Mouse (Mus musculus) embryonic stem cell, embryonic (primary cell): ENCODE data around the gene Tmem200a.

Experiments used
- CTCF ChIA-PET, 4 experiments: fragments of 300-600 bp in 2 of 4; fragments of 350-600 bp in 2 of 4; sonication (Branson Sonifier 250); formaldehyde crosslinking; loops; one replicate each; lab custom pipeline; 2022; ENCODE audit warnings: inconsistent platforms in 2 of 4; lab: Charles Lee
- POLR2A ChIA-PET, 4 experiments: fragments of 300-600 bp in 2 of 4; fragments of 350-600 bp in 2 of 4; sonication (Branson Sonifier 250); formaldehyde crosslinking; loops; one replicate each; lab custom pipeline; 2022; ENCODE audit warnings: antibody characterized with exemption in 4 of 4, inconsistent platforms in 1 of 4; lab: Charles Lee

Gene Tmem200a

DNA sequence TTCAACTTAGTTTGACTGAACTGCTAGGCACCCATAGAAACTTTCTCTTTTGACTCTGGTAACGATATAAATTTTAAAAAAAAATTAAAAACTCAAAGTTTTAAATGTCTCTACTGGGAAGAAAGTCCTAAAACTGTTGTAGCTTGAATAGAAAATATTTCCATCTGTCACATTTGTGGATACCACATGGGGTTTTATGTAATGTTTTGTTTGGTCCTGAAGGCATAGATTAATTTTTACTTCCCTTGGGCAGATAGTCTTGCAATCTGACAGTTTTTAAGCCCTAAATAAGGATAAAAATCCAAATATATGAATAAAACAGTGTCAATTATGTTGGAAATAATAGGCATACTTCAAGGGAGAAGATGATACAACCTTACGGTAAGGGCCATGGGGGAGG, 78.0 kb downstream of the Tmem200a start:
- ChIA-PET POLR2A (interaction anchor here in 1 of 4 experiments (0.5 kb wide), 1 partner anchor 12 kb away, joined by 4 read pairs; no protein-coding TSS in a partner anchor), CTCF (no interaction called here)

DNA sequence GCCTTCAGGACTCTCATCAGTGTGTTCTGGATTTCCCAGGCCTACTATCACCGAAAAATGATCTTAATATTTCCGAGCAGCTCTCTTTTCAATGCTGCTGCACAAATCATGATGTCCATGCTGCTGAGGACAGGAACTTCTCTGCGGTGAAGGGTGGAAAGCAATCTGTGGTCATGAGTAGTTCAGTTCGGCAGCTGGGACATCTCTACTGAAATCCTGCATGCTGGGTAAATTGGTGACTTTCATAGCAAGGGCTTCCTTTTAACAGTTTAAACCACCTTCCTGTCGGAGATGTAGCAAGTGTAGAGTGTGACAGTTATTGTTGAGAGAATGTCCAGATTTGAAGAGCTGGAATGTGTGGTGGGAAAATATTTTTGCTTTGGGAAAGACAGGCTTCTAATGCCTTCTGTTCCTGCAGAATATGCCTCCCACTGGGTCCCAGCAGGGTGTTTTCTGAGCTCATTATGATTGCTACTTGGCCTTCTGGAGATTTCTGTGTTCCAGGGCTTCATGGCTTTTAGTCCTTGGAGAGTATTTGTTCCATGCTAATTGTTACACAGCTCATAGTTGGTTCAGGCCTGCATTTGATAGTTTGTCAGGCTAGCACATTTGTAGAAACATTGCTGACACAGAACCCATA, 79.4 kb downstream of the Tmem200a start:
- CTCF ChIA-PET, result no interaction called here
- POLR2A ChIA-PET, result no interaction called here

GRCm38 (mm10) chr10:25984056-25984455, 94.8 kb downstream of the Tmem200a start:
- ChIA-PET POLR2A (no interaction called here), CTCF (interaction anchor here in 1 of 4 experiments (0.6 kb wide), 1 partner anchor 236 kb away, joined by 14 read pairs; no protein-coding TSS in a partner anchor)

DNA sequence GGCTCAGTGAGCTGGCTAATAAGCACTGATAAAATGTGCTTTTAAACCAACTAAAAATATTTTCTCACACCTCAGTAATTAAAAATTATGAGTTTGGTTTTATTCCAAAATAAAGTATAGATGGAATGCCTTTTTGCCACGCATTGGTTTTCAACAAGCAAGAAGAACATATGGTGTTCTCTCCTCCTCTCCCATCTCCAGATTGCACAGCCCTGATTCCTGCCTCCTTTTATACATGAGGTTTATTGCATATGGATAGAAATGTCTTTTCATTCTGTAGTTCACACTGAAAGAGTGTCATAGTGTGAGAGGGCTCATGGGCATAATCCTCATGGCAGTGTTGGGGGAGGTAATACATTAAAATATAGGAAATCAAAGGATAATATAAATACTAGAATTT, 96.2 kb downstream of the Tmem200a start:
- POLR2A ChIA-PET, result no interaction called here

GRCm38 (mm10) chr10:25962863-25963262, 116.0 kb downstream of the Tmem200a start:
- ChIA-PET POLR2A (no interaction called here), CTCF (no interaction called here)

More for the DNA sequence above, 96.2 kb downstream of the Tmem200a start:
- CTCF ChIA-PET, result no interaction called here

- POLR2A ChIA-PET, result no interaction called here
- CTCF ChIA-PET, result interaction anchor here in 1 of 4 experiments (0.6 kb wide), 1 partner anchor 77 kb away, joined by 3 read pairs; no protein-coding TSS in a partner anchor
Measured at GRCm38 (mm10) chr10:25961066-25961465, 117.8 kb downstream of the Tmem200a start.

- CTCF ChIA-PET, result interaction anchor here in 1 of 4 experiments (1.2 kb wide), 1 partner anchor 31 kb away, joined by 3 read pairs; no protein-coding TSS in a partner anchor
Measured at GRCm38 (mm10) chr10:25958762-25959753, 119.8 kb downstream of the Tmem200a start.

GRCm38 (mm10) chr10:25954641-25955228, 124.1 kb downstream of the Tmem200a start:
- ChIA-PET CTCF (interaction anchor here in 1 of 4 experiments (0.6 kb wide), 1 partner anchor 1071 kb away, joined by 3 read pairs; no protein-coding TSS in a partner anchor), POLR2A (no interaction called here)

More at GRCm38 (mm10) chr10:25958762-25959753, 119.8 kb downstream of the Tmem200a start:
- POLR2A ChIA-PET, result interaction anchor here in 2 of 4 experiments (0.8 to 1.4 kb wide), 6 partner anchors 15 to 813 kb away, joined by 3 to 4 read pairs (median 3); no protein-coding TSS in a partner anchor

DNA sequence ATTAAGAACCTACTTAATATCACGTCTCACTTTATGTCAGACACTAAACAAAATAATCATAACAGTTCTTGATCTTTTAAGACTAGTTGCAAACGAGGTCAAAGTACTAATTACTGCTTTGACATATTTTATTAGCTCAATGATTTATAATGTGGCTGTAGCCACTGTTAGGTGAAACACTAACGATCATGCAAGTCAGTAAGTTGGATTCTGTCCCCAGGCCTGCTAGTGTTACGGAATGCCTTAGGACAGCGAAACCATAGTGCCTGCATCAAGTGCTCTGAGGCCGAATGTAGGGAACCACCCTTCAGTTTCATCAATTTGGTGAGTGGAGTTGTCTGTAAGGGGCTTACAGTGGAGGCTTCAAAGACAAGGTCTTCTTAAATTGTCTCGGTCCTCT, 126.0 kb downstream of the Tmem200a start:
- POLR2A ChIA-PET, result no interaction called here
- CTCF ChIA-PET, result no interaction called here

- CTCF ChIA-PET, result no interaction called here
- POLR2A ChIA-PET, result no interaction called here
Measured at GRCm38 (mm10) chr10:25952150-25952549, 126.7 kb downstream of the Tmem200a start.

- CTCF ChIA-PET, result interaction anchor here in 1 of 4 experiments (0.5 kb wide), 1 partner anchor 355 kb away, joined by 4 read pairs; no protein-coding TSS in a partner anchor
- POLR2A ChIA-PET, result no interaction called here
Measured at GRCm38 (mm10) chr10:25945866-25946265, 133.0 kb downstream of the Tmem200a start.

DNA sequence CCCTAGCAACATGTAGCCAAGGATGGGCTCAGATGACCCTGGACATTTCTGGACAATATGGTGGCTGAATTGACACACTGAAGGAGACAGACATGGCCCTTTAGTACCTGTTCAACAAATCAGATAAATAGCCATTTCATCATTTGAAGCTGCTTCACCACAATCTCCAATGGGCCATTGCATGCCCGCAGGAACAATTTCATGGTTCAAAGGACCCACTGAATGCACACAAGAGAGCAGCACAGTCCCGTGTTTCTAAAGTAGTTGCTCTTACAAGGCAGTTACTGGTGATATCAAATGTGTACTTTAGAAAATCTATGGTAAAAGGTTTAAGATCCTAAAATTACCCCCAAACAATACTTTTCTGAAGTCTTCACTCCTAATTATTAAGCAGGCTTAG, 134.2 kb downstream of the Tmem200a start:
- ChIA-PET CTCF (no interaction called here), POLR2A (interaction anchor here in 1 of 4 experiments (0.7 kb wide), 1 partner anchor 21 kb away, joined by 3 read pairs; no protein-coding TSS in a partner anchor)

DNA sequence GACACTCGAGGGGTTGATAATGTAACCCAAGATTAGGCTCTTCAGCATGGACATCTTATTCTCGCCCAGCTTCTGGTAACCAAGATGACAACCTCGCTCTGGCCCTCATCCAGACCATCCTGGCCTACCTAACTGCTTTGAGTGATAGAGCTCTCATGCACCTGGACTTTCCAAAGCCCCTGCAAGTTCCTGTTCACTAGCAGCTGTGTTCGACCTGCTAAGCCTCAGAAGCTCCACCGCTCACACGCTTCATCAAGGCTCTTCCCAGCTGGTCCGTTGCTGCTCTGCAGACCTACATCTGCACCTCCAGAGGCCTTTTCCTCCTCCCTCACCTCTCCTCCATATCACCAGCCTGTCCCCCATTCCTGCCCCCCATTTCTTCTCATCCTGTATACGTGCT, 147.1 kb downstream of the Tmem200a start:
- CTCF ChIA-PET, result no interaction called here
- POLR2A ChIA-PET, result no interaction called here

- ChIA-PET POLR2A (interaction anchor here in 2 of 4 experiments (1.3 to 1.8 kb wide), 2 partner anchors 29 to 30 kb away, joined by 3 to 4 read pairs; no protein-coding TSS in a partner anchor), CTCF (no interaction called here)
Measured at GRCm38 (mm10) chr10:25929401-25930150, 149.3 kb downstream of the Tmem200a start.

DNA sequence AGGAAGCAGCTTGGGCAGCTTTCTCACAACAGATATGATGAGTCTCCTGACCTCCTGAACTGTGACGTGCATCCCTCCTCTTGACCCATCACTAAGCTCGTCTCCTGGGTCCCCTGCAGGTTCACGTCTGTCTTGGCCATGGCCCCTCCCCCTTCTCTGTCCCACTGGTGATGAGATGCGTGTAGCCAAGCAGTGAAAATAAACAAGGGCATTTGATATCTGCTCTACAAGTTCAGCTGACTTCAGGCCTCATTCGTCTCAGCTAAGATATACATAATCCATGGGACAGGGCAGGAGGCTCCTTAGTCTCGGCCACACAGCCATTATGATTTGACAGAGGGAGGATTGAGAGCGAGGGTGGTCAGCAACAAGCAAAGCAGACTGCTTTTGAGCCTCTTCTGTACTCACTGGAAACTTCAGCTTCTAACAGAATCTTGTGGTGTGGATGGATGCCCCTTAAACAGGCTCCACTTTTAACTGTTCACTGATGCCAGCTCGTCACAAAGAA, 149.9 kb downstream of the Tmem200a start:
- CTCF ChIA-PET, result interaction anchor here in 1 of 4 experiments (1.0 kb wide), 1 partner anchor 31 kb away, joined by 3 read pairs; no protein-coding TSS in a partner anchor
- POLR2A ChIA-PET, result interaction anchor here in 2 of 4 experiments (1.3 to 1.8 kb wide), 2 partner anchors 30 to 31 kb away, joined by 3 to 4 read pairs; no protein-coding TSS in a partner anchor

GRCm38 (mm10) chr10:25928448-25928786, 150.4 kb downstream of the Tmem200a start:
- CTCF ChIA-PET, result interaction anchor here in 1 of 4 experiments (1.0 kb wide), 1 partner anchor 31 kb away, joined by 3 read pairs; no protein-coding TSS in a partner anchor
- POLR2A ChIA-PET, result interaction anchor here in 1 of 4 experiments (1.8 kb wide), 1 partner anchor 31 kb away, joined by 4 read pairs; no protein-coding TSS in a partner anchor

GRCm38 (mm10) chr10:25927553-25928447, 151.1 kb downstream of the Tmem200a start:
- CTCF ChIA-PET, result interaction anchor here in 1 of 4 experiments (1.0 kb wide), 1 partner anchor 32 kb away, joined by 3 read pairs; no protein-coding TSS in a partner anchor

More at GRCm38 (mm10) chr10:25927553-25928447, 151.1 kb downstream of the Tmem200a start:
- POLR2A ChIA-PET, result interaction anchor here in 1 of 4 experiments (0.5 to 1.8 kb wide), 2 partner anchors 31 to 406 kb away, joined by 4 to 6 read pairs; no protein-coding TSS in a partner anchor
